Mouse (Mus musculus) embryonic facial prominence, embryonic 11.5 days (tissue): ENCODE measurements around the gene Gm14401. TPM values are rescaled to one million over a fixed set of nuclear protein-coding genes. Genes with fewer than 3 reads are reported as not detected.
"Not testable (repeated sequence)": the region's sequence is repeated elsewhere in the genome, so short reads cannot be mapped to it uniquely, and the experiment has no call there.

Experiments
- ATAC-seq: fragments of 200-750 bp; cut with Nextera tagmentation; replicated peaks from 2 replicates; pipeline ENCODE4 v1.8.0; 2017; ENCODE audit warnings: low read depth; ENCODE audit not compliant: insufficient number of reproducible peaks, low FRiP score, low TSS enrichment
- DNase-seq: peaks from one replicate; pipeline ENCODE4 v3.0.0-alpha.2; 2015; ENCODE audit warnings: low spot score
- H3K27ac ChIP-seq: fragments of 300-500 bp; sonication (generic); replicated peaks from 2 replicates; pipeline ENCODE4 v1.5.1; 2014; ENCODE audit warnings: mild to moderate bottlenecking, low read depth, low read length, control low read depth
- H3K27me3 ChIP-seq: fragments of 300-500 bp; sonication (generic); 2 replicates; pipeline ENCODE4 v1.6.1; 2014; ENCODE audit warnings: mild to moderate bottlenecking, low read length, moderate library complexity, mixed read lengths; ENCODE audit not compliant: control insufficient read depth, insufficient read depth
- H3K36me3 ChIP-seq: fragments of 300-500 bp; sonication (generic); replicated peaks from 2 replicates; pipeline ENCODE4 v1.6.1; 2014; ENCODE audit warnings: low read depth, mild to moderate bottlenecking, low read length, moderate library complexity, mixed read lengths; ENCODE audit not compliant: control insufficient read depth, insufficient read depth
- H3K4me1 ChIP-seq: fragments of 300-500 bp; sonication (generic); 2 replicates; pipeline ENCODE4 v1.6.1; 2014; ENCODE audit warnings: low read length, mixed read lengths; ENCODE audit not compliant: control insufficient read depth, insufficient read depth
- H3K4me2 ChIP-seq: fragments of 300-500 bp; sonication (generic); 2 replicates; pipeline ENCODE4 v1.6.1; 2014; ENCODE audit warnings: low read depth, mild to moderate bottlenecking, control low read depth, low read length, moderate library complexity
- H3K4me3 ChIP-seq: fragments of 300-500 bp; sonication (generic); 2 replicates; pipeline ENCODE4 v1.5.1; 2014; ENCODE audit warnings: low read depth, low read length, control low read depth
- H3K9ac ChIP-seq: fragments of 300-500 bp; sonication (generic); replicated peaks from 2 replicates; pipeline ENCODE4 v1.6.1; 2014; ENCODE audit warnings: mild to moderate bottlenecking, control low read depth, low read length
- H3K9me3 ChIP-seq: fragments of 300-500 bp; sonication (generic); replicated peaks from 2 replicates; pipeline ENCODE4 v1.6.1; 2016; ENCODE audit warnings: mild to moderate bottlenecking, low read length, inconsistent platforms, mixed read lengths; ENCODE audit not compliant: control insufficient read depth
- WGBS: fragments of 180-500 bp; shearing (Covaris S2); extraction: QIAGEN DNeasy Blood & Tissue Kit; methylation state at CpG from one replicate; pipeline ENCODE4 v1.1.7; 2014; 5-methylcytosine and 5-hydroxymethylcytosine counted together
- polyA plus RNA-seq: library from polyadenylated mRNA; unstranded; fragments of >200 nt; fragmentation: Nextera tagmentation; extraction: Ambion mirVana; gene quantifications from 2 replicates; pipeline ENCODE4 v1.2.1, GENCODE M21; 2014

Gene Gm14401
- not detected in 2 replicates for polyA plus RNA-seq

- H3K27ac ChIP-seq, H3K4me1 ChIP-seq, H3K9ac ChIP-seq, H3K4me2 ChIP-seq, H3K36me3 ChIP-seq, H3K4me3 ChIP-seq, H3K27me3 ChIP-seq, ATAC-seq, H3K9me3 ChIP-seq, DNase-seq: not testable (repeated sequence)
- WGBS: 67% methylated on average over 7 of the region's 7 CpGs
Measured at GRCm38 (mm10) chr2:177073432-177074423, at the start of gene Gm14401. Gm14401 (plus strand) TSS chr2:177074320.

DNA sequence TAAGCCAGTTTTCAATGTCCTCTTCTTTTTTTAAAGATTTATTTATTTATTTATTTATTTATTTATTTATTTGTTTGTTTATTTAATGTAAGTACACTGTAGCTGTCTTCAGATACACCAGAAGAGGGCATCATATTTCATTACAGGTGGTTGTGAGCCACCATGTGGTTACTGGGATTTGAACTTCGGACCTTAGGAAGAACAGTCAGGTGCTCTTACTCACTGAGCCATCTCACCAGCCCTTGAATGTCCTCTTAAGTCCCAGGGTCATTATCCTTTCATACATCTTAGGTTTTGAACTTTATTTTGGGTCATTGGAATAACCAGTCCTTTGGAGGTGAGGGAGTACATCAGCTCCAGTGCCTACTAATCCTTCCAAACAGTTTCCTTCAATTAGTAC is 1.3 kb upstream of the Gm14401 start:
- not testable (repeated sequence) for H3K27ac ChIP-seq, H3K9ac ChIP-seq, H3K9me3 ChIP-seq, H3K4me1 ChIP-seq, ATAC-seq, H3K27me3 ChIP-seq, H3K4me2 ChIP-seq, H3K36me3 ChIP-seq, H3K4me3 ChIP-seq, DNase-seq
- 83% methylated on average over 1 of the region's 1 CpGs for WGBS

DNA sequence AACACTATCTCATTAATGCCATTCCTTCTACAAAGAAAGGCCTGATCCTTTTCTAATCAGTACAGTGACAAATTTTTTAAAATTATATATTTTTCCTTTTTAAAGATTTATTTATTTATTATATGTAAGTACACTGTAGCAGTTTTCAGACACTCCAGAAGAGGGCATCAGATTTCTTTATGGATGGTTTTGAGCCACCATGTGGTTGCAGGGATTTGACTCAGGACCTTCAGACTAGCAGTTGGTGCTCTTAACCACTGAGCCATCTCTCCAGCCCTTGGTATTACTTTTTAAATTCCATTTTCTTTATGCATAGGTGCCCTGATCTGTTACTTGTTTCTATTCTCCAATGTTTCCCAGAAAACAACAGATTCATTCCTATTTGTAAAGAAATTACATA is 895 bp downstream of the Gm14401 start:
- not testable (repeated sequence) for ATAC-seq, H3K27ac ChIP-seq, H3K4me3 ChIP-seq, H3K4me1 ChIP-seq, DNase-seq, H3K9ac ChIP-seq, H3K27me3 ChIP-seq, H3K4me2 ChIP-seq, H3K36me3 ChIP-seq, H3K9me3 ChIP-seq

DNA sequence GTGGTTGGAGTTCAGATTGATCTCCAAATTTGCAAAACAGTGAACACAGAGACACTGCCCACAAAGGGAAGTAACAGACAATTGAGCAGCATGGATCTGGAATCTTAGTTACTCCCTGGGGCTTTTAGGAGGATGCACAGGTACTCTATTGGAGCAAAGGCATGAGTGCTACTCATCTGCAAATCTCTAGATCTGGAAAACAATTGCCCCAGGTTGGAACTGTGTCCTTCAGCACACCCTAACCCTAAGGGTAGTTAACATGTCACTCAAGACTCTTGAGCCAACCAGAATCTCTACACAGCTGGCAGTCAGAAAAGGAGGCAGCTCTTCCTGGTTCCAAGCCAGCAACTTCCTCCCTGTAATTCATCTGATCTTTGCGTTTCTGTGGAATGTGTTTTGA is 5.7 kb downstream of the Gm14401 start:
- not testable (repeated sequence) for H3K4me1 ChIP-seq, H3K4me3 ChIP-seq, H3K27ac ChIP-seq, ATAC-seq, H3K27me3 ChIP-seq, H3K9ac ChIP-seq, DNase-seq, H3K9me3 ChIP-seq, H3K4me2 ChIP-seq, H3K36me3 ChIP-seq
- 65% methylated on average over 1 of the region's 1 CpGs for WGBS

DNA sequence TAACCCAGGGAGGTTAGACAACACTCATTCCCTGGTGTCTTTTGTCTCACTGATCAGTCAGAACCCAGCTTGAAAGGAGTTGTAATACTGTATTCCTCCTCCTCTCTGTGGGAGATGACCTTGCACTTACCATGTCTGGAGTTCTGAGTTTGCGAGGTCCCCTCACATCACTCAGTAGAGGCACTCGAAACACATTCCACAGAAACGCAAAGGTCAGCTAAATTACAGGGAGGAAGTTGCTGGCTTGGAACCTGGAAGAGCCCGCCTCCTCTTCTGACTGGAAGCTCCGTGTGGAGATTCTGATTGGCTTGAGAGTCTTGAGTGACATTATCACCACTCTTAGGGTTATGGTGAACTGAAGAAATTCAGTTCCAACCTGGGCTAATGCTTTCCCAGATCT is 35.0 kb downstream of the Gm14401 start:
- not testable (repeated sequence) for H3K4me3 ChIP-seq, H3K27me3 ChIP-seq, H3K4me1 ChIP-seq, H3K27ac ChIP-seq, DNase-seq, H3K9ac ChIP-seq, H3K36me3 ChIP-seq, ATAC-seq, H3K9me3 ChIP-seq, H3K4me2 ChIP-seq
- WGBS: 73% methylated on average over 4 of the region's 5 CpGs

DNA sequence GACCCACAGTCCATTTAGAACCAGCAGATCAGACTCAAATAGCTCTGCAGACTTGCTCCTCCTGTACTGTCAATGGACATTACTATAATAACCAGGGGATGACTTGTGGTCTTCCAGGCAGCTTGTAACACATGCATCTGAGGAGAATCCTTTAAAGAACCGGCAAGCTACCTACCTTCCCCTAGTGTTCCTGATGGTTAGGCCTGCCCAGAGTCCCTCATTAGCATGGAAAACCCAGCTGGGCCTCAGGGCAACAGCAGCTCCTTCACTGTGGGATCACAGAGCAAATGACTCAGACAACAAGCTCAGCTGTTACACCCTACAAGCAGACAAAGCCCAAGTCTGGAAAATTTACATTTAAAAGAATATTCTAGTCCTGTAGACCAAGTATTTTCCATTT is 55.0 kb downstream of the Gm14401 start:
- not testable (repeated sequence) for H3K27me3 ChIP-seq, H3K4me1 ChIP-seq, H3K9ac ChIP-seq, H3K9me3 ChIP-seq, H3K27ac ChIP-seq, DNase-seq, H3K4me2 ChIP-seq, H3K36me3 ChIP-seq, H3K4me3 ChIP-seq, ATAC-seq
- WGBS: 44% methylated on average over 1 of the region's 1 CpGs

Other genes with a start within 250 kb of the Gm14401 start
- gene Gm14408, start 243.2 kb upstream of the Gm14401 start, polyA plus RNA-seq: not detected in 2 replicates
- 14.0 and 16.8 TPM in 2 replicates for gene Gm14296, start 146.5 kb upstream of the Gm14401 start, polyA plus RNA-seq
- gene Gm14419, start 73.4 kb upstream of the Gm14401 start, polyA plus RNA-seq: 14.5 and 15.1 TPM in 2 replicates
- gene Gm14410, start 132.1 kb downstream of the Gm14401 start, polyA plus RNA-seq: 34.7 and 35.9 TPM in 2 replicates
- gene Gm14409, start 192.7 kb downstream of the Gm14401 start, polyA plus RNA-seq: not detected in 2 replicates
- 0.63 and 0.79 TPM in 2 replicates for gene Gm14412, start 250.0 kb downstream of the Gm14401 start, polyA plus RNA-seq